ENCODE assay signal across 8 mouse cellular contexts in the genomic region with DNA sequence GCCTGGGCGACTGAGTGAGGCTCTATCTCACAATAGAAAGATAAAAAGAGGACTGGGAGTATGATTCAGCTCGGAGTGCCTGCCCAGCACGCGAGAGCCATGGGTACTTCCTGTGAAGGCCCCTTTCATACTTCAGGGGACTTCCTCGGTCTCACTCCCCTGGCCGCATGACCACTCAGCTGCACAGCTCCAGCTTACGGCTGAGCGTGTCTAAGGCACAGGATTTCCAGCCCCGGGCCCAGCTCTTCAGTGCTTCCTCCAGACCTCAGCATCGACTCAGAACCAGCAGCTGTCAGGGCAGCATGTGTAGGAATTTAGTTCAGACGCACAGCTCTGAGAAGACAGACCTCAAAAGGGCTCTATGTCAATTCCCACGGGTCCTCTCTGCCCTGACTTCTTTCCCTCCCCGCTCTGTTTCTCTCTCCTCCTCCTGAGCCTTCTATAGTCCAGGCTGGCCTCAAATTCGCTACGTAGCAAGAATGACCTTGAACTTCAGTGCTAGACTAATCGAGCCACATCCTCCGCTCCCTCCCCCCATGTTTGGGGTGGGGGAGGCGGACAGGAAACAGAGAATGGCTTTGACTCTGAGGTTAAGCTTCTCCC.
DNase-seq lines count a peak whose midpoint lies in the region; ATAC-seq and TF ChIP-seq lines count a peak whose summit lies in the region.

No protein-coding gene starts in this region.

- peak; percentile 73 for DNase-seq in lung, embryonic 14.5 days
- DNase-seq in lung, adult 2 months, result no peak
- peak; percentile 63 for DNase-seq in adrenal gland, adult 2 months
- DNase-seq in induced T-regulatory cell, adult 2 months (ENCODE audit: low read depth), result peak; percentile 55
- DNase-seq in thymus, postnatal 14 days, result peak; percentile 59
- no peak for DNase-seq in cerebellum, adult 9-10 months
- no peak for DNase-seq in right cerebral cortex, postnatal 4 days

- no peaks in the 10 kb centered on the region for H3K27me3 ChIP-seq in lung, embryonic 14.5 days (ENCODE audit: insufficient read depth, low read length)
- no peaks in the 10 kb centered on the region for H3K27me3 ChIP-seq in liver, embryonic 15.5 days

- no peak for TF ChIP-seq CTCF in lung, embryonic 14.5 days (IDR thresholded peaks at IDR 0.05; ENCODE audit: low read depth)
- TF ChIP-seq CTCF in lung, adult 2 months (IDR thresholded peaks at IDR 0.05; ENCODE audit: insufficient read depth, low read length), result no peak

- H3K9me3 ChIP-seq in lung, embryonic 14.5 days (ENCODE audit: low read depth, low read length), result no peaks in the 10 kb centered on the region
- H3K9me3 ChIP-seq in liver, embryonic 15.5 days (replicated peaks), result no peaks in the 10 kb centered on the region

- H3K36me3 ChIP-seq in lung, embryonic 14.5 days (ENCODE audit: insufficient read depth), result peaks cover 32% of the 10 kb centered on the region
- peaks cover 52% of the 10 kb centered on the region for H3K36me3 ChIP-seq in liver, embryonic 15.5 days (replicated peaks)

- peak; percentile 45 for ATAC-seq in lung, embryonic 14.5 days (ENCODE audit: insufficient read depth)
- ATAC-seq in liver, embryonic 15.5 days (ENCODE audit: insufficient read depth), result 0 out of 2 replicates have a peak, but pooled peaks have one; percentile 15

- H3K4me3 ChIP-seq in lung, embryonic 14.5 days (ENCODE audit: low read depth, low read length), result no peak overlapping the region
- H3K4me3 ChIP-seq in lung, adult 2 months (replicated peaks; ENCODE audit: extremely low read depth, low read depth, low read length), result no peak overlapping the region
- no peak overlapping the region for H3K4me3 ChIP-seq in liver, embryonic 15.5 days (replicated peaks)

- 42% methylated on average over 18 of the region's 18 CpGs for WGBS in lung, embryonic 14.5 days
- 38% methylated on average over 18 of the region's 18 CpGs for WGBS in lung, adult 2 months
- WGBS in liver, embryonic 15.5 days (ENCODE audit: insufficient replicate concordance), result 35% methylated on average over 18 of the region's 18 CpGs

- no peak overlapping the region for H3K4me2 ChIP-seq in lung, embryonic 14.5 days
- no peak overlapping the region for H3K4me2 ChIP-seq in liver, embryonic 15.5 days

- peaks cover 13% of the 10 kb centered on the region for H3K4me1 ChIP-seq in lung, embryonic 14.5 days (ENCODE audit: insufficient read depth)
- H3K4me1 ChIP-seq in lung, adult 2 months (ENCODE audit: control insufficient read depth, insufficient read depth, low read length), result no peaks in the 10 kb centered on the region; the same call in 1 of the 2 replicates
- H3K4me1 ChIP-seq in liver, embryonic 15.5 days (replicated peaks), result peaks cover 13% of the 10 kb centered on the region

- H3K27ac ChIP-seq in lung, embryonic 14.5 days (ENCODE audit: low read depth), result peak overlapping the region; percentile 75
- 0 out of 2 replicates have a peak overlapping the region, but pooled peaks have one; percentile 49 for H3K27ac ChIP-seq in liver, embryonic 15.5 days (replicated peaks)

- TF ChIP-seq POLR2A in lung, adult 2 months (IDR thresholded peaks at IDR 0.05; ENCODE audit: borderline replicate concordance, extremely low read depth, low read depth, low read length), result no peak

- no peak overlapping the region for H3K9ac ChIP-seq in lung, embryonic 14.5 days
- no peak overlapping the region for H3K9ac ChIP-seq in liver, embryonic 15.5 days

Comparison
In these comparisons a context has a peak if more than half of its experiments do, and no peak if none do; other contexts are left out.
1. DNase-seq: peak in lung, embryonic 14.5 days (single experiment), adrenal gland, adult 2 months (single experiment), induced T-regulatory cell, adult 2 months (single experiment) and thymus, postnatal 14 days (single experiment); none in lung, adult 2 months (single experiment), cerebellum, adult 9-10 months (single experiment) and right cerebral cortex, postnatal 4 days (single experiment).